Mouse (Mus musculus): ENCODE results near the gene Fam114a2. TPM values are rescaled to one million over a fixed set of nuclear protein-coding genes. Genes with fewer than 3 reads are reported as not detected.

The Fam114a2 gene
- polyA plus RNA-seq, 1 experiment from 2014 or later = 74.2 TPM

DNA sequence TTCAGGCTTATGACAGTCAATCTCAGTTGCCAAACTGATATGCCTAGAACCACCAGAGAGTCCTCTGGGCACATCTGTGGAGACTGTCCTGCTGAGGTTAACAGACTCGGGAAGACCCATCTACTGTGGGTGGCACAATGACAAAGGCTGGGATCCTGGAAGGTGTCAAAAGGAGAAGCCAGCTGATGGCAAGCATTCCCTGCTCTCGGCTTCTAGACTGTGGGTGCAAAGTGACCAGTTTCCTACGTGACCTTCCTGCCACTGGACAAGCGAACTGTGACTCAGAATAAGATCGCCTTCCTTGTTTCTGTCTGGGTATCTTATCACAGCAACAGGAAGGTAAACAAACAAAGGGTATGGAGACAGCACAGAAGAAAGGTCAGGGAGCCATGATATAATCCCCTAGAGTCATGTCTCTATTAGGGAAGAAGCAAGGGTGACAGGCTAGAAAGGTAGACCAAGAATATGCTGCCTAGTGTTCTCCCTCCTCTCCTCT lies 1.4 kb downstream of the Fam114a2 start:
- Histone ChIP-seq H3K9me3 (replicated peaks) (no peaks in the 10 kb centered on the region), H3K4me1 (peaks cover 38% of the 10 kb centered on the region), H3K9ac (replicated peaks) (no peak overlapping the region), H3K36me3 (peaks cover 19% of the 10 kb centered on the region), H3K4me2 (peak overlapping the region; percentile 65), H3K4me3 (replicated peaks) (peak overlapping the region; percentile 93), H3K27ac (replicated peaks) (no peak overlapping the region), H3K27me3 (replicated peaks) (no peaks in the 10 kb centered on the region)
- no peak for ATAC-seq (ENCODE audit: low FRiP score)
- 78% methylated on average over 5 of the region's 5 CpGs for WGBS

DNA sequence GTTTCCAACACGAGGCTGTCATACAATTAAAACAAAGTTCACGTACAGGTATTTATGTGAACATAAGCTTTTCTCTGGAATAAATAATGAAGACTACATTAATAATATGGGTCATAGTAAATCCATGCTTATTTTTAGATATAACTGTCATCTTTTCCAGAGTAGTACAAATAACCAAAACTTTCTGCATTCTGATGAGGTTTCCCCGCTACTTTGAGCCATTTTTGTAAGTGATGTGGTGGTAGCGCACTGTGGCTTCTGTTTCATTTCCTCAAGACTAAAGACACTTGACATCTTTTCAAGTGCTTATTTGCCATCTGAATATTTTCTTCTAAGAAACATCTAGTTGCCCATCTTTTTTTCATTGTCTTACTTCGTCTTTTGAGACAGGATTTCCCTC lies 3.2 kb downstream of the Fam114a2 start:
- no peak overlapping the region for H3K9ac ChIP-seq (replicated peaks)
- H3K27ac ChIP-seq (replicated peaks) = no peak overlapping the region
- 91% methylated on average over 5 of the region's 5 CpGs for WGBS
- H3K27me3 ChIP-seq (replicated peaks) = no peaks in the 10 kb centered on the region
- H3K4me2 ChIP-seq = no peak overlapping the region
- ATAC-seq (ENCODE audit: low FRiP score) = no peak
- H3K4me1 ChIP-seq = peaks cover 27% of the 10 kb centered on the region
- no peak overlapping the region for H3K4me3 ChIP-seq (replicated peaks)
- peaks cover 35% of the 10 kb centered on the region for H3K36me3 ChIP-seq
- no peaks in the 10 kb centered on the region for H3K9me3 ChIP-seq (replicated peaks)

DNA sequence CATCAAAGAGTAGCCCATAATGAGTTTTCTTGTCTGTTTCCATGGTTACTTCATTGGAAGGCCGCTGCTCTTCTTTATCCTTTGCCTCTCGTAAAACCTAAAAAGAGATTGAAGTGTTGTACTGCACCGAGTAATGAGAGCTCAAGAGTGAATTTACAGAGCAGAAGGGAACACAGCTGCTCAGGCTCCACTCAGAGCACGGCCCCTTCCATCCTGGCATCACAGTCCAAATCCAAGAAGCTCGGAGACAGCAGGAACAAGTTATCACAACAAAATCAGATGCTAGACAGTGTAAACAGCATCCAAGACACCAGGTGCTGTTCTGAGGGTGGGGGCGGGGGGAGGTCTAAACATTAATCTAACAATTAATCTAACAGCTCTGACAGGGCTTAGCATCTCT lies 11.5 kb downstream of the Fam114a2 start:
- H3K27ac ChIP-seq (replicated peaks) = no peak overlapping the region
- WGBS = 29% methylated on average over 6 of the region's 6 CpGs

DNA sequence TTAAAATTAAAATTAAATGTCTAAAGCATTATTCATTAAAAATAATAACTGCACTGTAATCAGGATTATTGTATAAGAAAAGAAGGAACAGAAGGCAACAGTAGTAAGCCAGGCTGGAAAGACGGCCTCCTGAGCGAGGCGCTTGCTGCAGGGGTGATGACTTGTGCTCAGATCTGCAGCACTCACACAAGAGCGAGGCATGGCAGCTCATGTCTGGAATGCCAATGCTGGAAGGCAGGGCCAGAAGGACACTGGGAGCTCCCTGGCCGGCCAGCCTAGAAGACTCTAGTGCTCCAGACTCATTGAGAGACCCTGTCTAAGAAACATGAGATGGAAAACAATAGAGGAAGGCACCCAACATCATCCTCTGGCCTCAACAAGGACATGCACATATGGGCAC lies 15.3 kb downstream of the Fam114a2 start:
- no peak for ATAC-seq (ENCODE audit: low FRiP score)
- 85% methylated on average over 5 of the region's 5 CpGs for whole genome bisulfite sequencing
- Histone ChIP-seq H3K9me3 (replicated peaks) (no peaks in the 10 kb centered on the region), H3K9ac (replicated peaks) (no peak overlapping the region), H3K4me1 (no peaks in the 10 kb centered on the region), H3K27ac (replicated peaks) (no peak overlapping the region), H3K4me3 (replicated peaks) (no peak overlapping the region), H3K27me3 (replicated peaks) (no peaks in the 10 kb centered on the region), H3K36me3 (peaks cover 65% of the 10 kb centered on the region), H3K4me2 (no peak overlapping the region)

More for the DNA sequence above, 11.5 kb downstream of the Fam114a2 start:
- no peak for ATAC-seq (ENCODE audit: low FRiP score)
- Histone ChIP-seq H3K4me1 (no peaks in the 10 kb centered on the region), H3K4me3 (replicated peaks) (no peak overlapping the region), H3K27me3 (replicated peaks) (no peaks in the 10 kb centered on the region), H3K36me3 (peaks cover 64% of the 10 kb centered on the region), H3K9ac (replicated peaks) (no peak overlapping the region), H3K9me3 (replicated peaks) (no peaks in the 10 kb centered on the region), H3K4me2 (no peak overlapping the region)

DNA sequence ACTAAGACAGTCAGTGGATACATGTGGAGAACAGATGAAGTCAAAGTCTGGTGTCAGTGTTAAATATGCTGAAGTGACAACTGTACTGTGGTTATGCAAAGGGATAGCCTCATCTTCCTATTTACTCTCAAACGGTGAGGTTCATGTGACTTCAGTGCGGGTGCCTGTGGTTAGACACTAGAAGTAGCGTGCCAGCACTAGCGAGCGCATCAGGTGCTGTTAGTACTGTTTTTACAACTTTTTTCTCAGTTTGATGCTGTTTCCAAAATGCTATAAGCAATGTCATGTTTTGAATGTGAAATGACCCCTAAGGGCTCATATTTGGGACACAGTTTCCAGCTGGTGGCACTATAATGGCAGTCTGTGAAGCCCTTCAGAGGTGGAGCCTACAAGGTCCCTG lies 20.2 kb downstream of the Fam114a2 start:
- Histone ChIP-seq H3K4me3 (replicated peaks) (no peak overlapping the region), H3K36me3 (peaks cover 71% of the 10 kb centered on the region), H3K4me1 (no peaks in the 10 kb centered on the region), H3K27me3 (replicated peaks) (no peaks in the 10 kb centered on the region), H3K9me3 (replicated peaks) (no peaks in the 10 kb centered on the region), H3K27ac (replicated peaks) (no peak overlapping the region), H3K9ac (replicated peaks) (no peak overlapping the region), H3K4me2 (no peak overlapping the region)
- ATAC-seq (ENCODE audit: low FRiP score) = no peak
- 94% methylated on average over 5 of the region's 5 CpGs for WGBS

DNA sequence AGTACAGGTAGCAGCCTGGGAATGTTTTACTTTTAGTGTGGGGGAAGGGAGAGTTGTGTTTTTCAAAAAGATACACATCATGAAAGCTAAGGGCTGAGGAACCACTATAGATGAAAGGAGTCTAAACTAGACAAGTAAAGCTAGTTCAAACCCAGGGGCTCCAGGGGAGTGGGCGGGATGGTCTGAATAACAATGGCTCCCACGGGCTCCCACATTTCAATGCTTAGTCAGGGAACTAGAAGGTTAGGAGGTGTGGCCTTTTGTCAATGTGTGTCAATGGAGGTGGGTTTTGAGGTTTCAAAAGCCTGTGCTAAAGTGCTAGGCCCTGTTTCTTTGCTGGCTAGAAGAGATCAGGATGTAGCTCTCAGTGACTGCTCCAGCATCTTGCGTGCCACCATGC lies 20.7 kb downstream of the Fam114a2 start:
- Histone ChIP-seq H3K36me3 (peaks cover 75% of the 10 kb centered on the region), H3K9ac (replicated peaks) (no peak overlapping the region), H3K4me3 (replicated peaks) (no peak overlapping the region), H3K4me2 (no peak overlapping the region), H3K27ac (replicated peaks) (no peak overlapping the region), H3K27me3 (replicated peaks) (no peaks in the 10 kb centered on the region), H3K9me3 (replicated peaks) (no peaks in the 10 kb centered on the region), H3K4me1 (no peaks in the 10 kb centered on the region)
- ATAC-seq (ENCODE audit: low FRiP score) = no peak
- 53% methylated on average over 3 of the region's 3 CpGs for WGBS

DNA sequence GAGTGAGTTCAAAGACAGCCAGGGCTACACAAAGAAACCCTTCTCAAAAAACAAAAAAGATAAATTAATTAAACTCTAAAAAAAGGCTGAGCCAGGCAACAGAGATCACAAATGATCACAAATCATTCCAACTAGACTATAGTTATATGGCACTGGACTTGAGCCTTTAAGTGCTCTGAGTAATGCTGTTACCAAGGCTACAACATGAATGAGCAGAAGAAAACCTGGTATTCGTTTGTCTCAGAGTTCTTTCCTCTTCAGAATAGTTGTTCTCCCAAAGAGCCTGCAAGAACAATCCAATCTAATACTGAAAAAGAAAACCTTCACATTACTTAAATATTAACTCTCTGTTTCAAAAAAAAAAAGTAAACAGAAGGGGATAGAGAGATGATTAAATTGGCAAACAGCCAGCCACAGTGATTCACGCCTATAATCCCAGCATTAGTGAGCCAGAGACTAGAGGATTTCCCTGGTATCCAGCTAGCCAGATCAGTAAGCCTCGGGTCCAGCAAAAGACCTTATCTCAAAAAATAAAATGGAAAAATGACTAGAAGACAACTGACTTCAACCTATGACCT lies 21.9 kb downstream of the Fam114a2 start:
- peaks cover 82% of the 10 kb centered on the region for H3K36me3 ChIP-seq
- no peak for ATAC-seq (ENCODE audit: low FRiP score)
- H3K4me3 ChIP-seq (replicated peaks) = no peak overlapping the region
- H3K4me2 ChIP-seq = no peak overlapping the region
- no peaks in the 10 kb centered on the region for H3K9me3 ChIP-seq (replicated peaks)
- 26% methylated on average over 3 of the region's 3 CpGs for WGBS
- H3K9ac ChIP-seq (replicated peaks) = no peak overlapping the region
- no peaks in the 10 kb centered on the region for H3K4me1 ChIP-seq
- H3K27ac ChIP-seq (replicated peaks) = no peak overlapping the region
- H3K27me3 ChIP-seq (replicated peaks) = no peaks in the 10 kb centered on the region

DNA sequence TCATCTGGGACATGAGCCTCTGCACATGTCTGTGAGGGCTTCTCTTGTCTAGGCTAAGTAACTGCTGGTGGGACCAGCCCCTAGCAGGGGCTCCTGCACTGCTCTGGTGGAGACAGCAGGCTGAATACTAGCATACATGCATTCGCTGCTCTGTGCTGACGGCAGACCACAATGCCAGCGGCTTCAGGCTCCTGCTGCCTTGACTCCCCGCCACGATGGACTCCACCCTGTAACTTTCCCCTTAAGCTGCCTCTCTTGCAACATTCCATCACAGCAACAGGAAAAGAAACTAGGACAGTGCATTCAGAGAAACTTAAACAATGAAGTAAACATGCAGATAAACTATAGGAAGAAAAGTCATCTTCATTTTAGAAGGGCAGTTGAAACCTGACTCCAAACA lies 30.0 kb downstream of the Fam114a2 start:
- Histone ChIP-seq H3K9me3 (replicated peaks) (no peaks in the 10 kb centered on the region), H3K36me3 (peaks cover 63% of the 10 kb centered on the region), H3K4me1 (no peaks in the 10 kb centered on the region), H3K4me3 (replicated peaks) (no peak overlapping the region), H3K27ac (replicated peaks) (no peak overlapping the region), H3K9ac (replicated peaks) (no peak overlapping the region), H3K27me3 (replicated peaks) (no peaks in the 10 kb centered on the region), H3K4me2 (no peak overlapping the region)
- no peak for ATAC-seq (ENCODE audit: low FRiP score)
- 81% methylated on average over 5 of the region's 5 CpGs for WGBS

DNA sequence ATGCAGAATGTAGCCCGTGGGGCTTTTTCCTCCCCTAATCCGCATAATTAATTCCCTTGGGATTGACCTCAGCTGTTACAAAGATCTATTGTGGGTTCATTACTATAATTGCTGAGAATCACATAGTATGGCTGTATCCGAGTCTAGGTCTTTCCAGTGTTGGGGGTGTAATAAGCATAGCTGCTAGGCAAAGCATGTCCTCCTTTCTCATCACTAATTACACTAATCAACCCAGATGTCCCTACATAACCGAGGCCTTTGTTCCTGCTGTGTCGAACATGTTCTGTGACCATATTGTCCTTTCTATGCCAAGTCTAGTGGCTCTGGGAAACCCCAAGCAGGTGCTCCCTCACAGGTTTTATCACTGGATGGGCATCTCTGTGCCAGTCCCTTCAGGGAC lies 40.3 kb downstream of the Fam114a2 start:
- Histone ChIP-seq H3K9ac (replicated peaks) (no peak overlapping the region), H3K27me3 (replicated peaks) (no peaks in the 10 kb centered on the region), H3K4me1 (peaks cover 8% of the 10 kb centered on the region), H3K9me3 (replicated peaks) (no peaks in the 10 kb centered on the region), H3K36me3 (peaks cover 33% of the 10 kb centered on the region), H3K4me2 (no peak overlapping the region), H3K4me3 (replicated peaks) (no peak overlapping the region), H3K27ac (replicated peaks) (no peak overlapping the region)
- ATAC-seq (ENCODE audit: low FRiP score) = no peak
- WGBS = 35% methylated on average over 5 of the region's 5 CpGs

DNA sequence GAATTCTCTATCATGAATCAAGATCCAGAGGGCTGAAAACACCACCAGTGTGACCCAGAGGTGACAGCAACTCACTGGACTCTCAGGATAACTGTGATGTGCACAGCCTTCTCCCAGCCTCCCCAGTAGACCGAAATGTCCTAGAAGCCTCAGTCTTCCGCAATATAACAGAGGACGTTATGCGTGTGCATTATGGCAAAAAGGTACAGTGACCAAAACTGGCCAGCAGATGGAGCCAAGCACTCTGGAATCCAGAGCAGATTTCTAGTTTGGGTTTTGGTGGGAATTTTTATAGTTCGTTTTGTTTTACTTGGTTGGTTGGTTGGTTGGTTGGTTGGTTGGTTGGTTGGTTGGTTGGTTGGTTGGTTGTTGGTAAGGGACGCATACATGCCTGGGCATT lies 43.3 kb downstream of the Fam114a2 start:
- no peak overlapping the region for H3K4me3 ChIP-seq (replicated peaks)
- peaks cover 8% of the 10 kb centered on the region for H3K4me1 ChIP-seq
- no peaks in the 10 kb centered on the region for H3K9me3 ChIP-seq (replicated peaks)
- ATAC-seq (ENCODE audit: low FRiP score) = no peak
- H3K27ac ChIP-seq (replicated peaks) = no peak overlapping the region
- H3K27me3 ChIP-seq (replicated peaks) = no peaks in the 10 kb centered on the region
- H3K36me3 ChIP-seq = peaks cover 8% of the 10 kb centered on the region; the same call in 1 of the 2 replicates
- H3K9ac ChIP-seq (replicated peaks) = no peak overlapping the region
- H3K4me2 ChIP-seq = no peak overlapping the region
- WGBS = 52% methylated on average over 6 of the region's 6 CpGs

DNA sequence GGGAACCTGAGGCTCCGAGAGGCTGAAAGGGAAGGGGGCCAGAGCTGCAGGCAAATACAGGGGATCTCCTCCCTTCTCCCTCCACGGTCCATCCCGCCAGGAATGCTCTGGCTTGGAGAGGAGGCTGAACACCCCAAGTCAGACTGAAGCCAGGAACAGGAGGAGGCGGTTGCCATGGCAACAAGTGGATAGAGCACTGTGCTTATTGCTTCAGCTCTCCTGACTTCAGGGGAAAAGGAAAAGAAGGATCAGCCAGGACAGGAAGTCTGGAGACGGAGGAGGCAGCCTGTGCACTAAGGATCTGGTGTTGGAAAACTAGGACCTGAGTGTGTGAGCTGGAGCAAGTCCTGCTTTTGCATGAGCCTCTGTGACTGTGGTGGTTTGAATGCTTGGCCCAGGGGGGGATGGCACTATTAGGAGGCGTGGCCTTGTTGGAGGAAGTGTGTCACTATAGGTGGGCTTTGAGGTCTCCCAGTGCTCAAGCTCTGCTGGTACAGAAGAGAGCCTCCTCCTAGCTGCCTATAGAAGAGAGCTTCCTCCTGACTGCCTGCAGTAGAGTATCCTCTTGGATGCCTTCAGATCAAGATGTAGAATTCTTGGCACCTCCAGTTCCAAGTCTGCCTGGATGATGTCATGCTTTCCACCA lies 44.0 kb downstream of the Fam114a2 start:
- no peak overlapping the region for H3K27ac ChIP-seq (replicated peaks)
- no peak for ATAC-seq (ENCODE audit: low FRiP score)
- no peak overlapping the region for H3K9ac ChIP-seq (replicated peaks)
- H3K27me3 ChIP-seq (replicated peaks) = no peaks in the 10 kb centered on the region
- no peak overlapping the region for H3K4me3 ChIP-seq (replicated peaks)
- H3K4me2 ChIP-seq = no peak overlapping the region
- peaks cover 8% of the 10 kb centered on the region; the same call in 1 of the 2 replicates for H3K36me3 ChIP-seq
- H3K4me1 ChIP-seq = peaks cover 8% of the 10 kb centered on the region
- WGBS = 51% methylated on average over 6 of the region's 6 CpGs
- H3K9me3 ChIP-seq (replicated peaks) = no peaks in the 10 kb centered on the region

DNA sequence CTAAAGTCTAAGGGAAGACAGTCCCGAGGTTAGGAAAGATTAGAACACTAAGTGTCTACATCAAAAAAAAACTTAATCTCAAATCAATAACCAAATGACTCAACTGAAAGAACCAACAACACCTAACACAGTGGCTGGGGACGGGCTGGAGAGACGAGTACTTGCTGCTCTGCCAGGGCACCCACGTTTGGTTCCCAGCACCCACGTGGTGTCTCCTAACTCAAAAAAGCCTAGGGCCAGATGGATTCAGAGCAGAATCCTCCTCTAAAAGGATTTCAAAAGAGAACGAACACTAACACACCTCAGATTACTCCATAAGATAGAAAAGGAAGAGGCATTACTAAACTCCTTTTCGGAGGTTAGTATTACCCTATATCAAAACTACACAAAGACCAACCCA lies 47.4 kb downstream of the Fam114a2 start:
- H3K9ac ChIP-seq (replicated peaks) = no peak overlapping the region
- 95% methylated on average over 7 of the region's 7 CpGs for WGBS
- H3K36me3 ChIP-seq = no peaks in the 10 kb centered on the region
- H3K27me3 ChIP-seq (replicated peaks) = no peaks in the 10 kb centered on the region
- peaks cover 14% of the 10 kb centered on the region for H3K4me1 ChIP-seq
- H3K27ac ChIP-seq (replicated peaks) = no peak overlapping the region
- H3K9me3 ChIP-seq (replicated peaks) = no peaks in the 10 kb centered on the region
- no peak overlapping the region for H3K4me2 ChIP-seq
- no peak for ATAC-seq (ENCODE audit: low FRiP score)
- H3K4me3 ChIP-seq (replicated peaks) = no peak overlapping the region

Data from neural tube, embryonic 15.5 days (tissue).